Mouse (Mus musculus) cerebellum, adult 11 months (tissue): ENCODE data around the gene Plgrkt.
A peak's percentile ranks its signal among the peaks of the same experiment; 100 is the strongest.

Experiments
- DNase-seq: peaks from one replicate; pipeline ENCODE4 v3.0.0; 2022

Gene Plgrkt

DNA sequence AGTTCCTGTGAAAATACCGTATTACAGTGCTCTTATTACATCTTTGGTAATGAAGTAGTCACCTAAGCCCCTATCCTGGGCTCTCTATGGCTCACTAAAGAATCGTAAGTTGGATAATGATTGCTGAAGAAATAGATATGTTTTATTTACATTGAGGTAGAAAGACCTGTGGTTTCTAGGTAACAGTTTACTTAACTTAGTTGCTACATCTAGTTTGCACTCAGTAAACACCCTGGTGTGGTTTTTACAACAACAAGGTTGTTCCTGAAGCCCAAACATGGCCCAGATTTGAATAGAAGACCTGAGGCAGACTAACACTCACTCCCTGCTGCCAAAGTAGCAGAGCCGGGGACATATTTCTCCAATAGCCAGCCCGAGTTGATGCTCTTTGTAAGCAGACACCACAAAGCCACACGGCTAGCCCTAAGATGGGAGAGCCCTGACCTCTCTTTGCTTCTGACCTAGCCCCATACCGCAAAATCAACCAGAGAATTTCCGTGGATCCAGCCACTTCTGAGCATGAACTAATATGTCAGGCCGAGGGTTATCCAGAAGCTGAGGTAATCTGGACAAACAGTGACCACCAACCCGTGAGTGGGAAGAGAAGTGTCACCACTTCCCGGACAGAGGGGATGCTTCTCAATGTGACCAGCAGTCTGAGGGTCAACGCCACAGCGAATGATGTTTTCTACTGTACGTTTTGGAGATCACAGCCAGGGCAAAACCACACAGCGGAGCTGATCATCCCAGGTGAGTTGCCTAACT, 12.8 kb upstream of the Plgrkt start:
- DNase-seq, result no peak

DNA sequence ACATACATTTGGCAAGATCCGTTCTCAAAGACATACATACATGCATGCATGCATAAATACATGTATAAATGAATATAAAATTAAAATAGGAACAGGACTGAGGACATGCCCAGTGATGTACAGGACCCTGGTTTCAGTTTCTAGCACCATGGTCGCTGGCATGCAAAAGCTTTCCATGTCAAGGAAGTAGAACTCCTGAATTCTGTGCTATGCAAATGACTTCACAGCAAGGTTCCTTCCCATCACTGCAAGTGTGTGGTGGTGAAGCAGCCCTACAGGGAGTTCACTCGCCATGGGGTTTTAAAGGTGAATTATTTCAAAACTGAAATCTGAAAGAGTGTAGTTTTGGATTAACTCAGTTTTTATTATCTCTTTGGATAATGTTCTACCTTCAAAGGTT, 9.2 kb upstream of the Plgrkt start:
- DNase-seq, result no peak

DNA sequence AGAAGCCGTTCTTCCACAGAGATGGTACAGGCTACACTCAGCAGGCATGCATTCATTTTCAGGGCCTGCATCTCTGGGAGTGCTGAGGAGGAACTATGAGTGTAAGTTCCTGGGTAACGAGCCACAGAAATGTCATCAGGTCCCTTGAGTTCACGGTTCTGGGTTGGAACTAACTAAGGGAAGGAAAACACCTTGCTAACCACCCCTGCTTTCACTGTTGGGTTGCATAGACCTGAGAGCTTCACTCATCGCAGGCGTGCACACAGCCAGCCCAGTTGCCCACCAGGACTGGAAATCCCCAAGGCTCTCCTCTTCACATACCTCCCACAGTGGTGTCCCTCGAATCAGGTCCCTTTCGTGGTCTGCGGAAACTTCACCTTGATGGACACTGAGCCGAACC, 7.8 kb upstream of the Plgrkt start:
- no peak for DNase-seq

DNA sequence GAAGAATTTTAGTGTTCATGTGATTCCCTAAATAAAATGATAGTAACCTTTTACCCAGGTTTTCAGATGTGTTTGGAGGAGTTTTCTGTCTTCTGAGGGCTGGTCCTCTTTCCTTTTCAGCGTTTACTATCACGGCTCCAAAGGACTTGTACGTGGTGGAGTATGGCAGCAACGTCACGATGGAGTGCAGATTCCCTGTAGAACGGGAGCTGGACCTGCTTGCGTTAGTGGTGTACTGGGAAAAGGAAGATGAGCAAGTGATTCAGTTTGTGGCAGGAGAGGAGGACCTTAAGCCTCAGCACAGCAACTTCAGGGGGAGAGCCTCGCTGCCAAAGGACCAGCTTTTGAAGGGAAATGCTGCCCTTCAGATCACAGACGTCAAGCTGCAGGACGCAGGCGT, 6.2 kb upstream of the Plgrkt start:
- DNase-seq, result no peak

DNA sequence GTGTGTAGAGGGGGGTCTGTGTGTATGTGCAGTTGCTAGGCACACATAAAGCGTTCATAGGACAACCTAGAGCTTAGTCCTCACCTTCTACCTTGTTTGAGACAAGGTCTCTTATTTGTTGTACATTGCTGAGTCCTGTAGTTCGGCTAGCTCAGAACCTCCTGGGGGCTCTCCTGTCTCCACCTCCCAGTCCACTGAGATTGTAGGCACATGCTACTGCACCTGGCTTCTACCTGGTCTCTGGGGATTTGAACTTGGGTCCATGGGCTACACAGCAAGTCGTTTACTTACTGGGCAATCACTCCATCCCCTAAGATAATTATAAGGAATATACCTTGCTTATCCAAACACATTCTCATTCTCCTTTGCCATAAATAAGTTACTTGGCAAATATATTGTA, 5.4 kb upstream of the Plgrkt start:
- no peak for DNase-seq

DNA sequence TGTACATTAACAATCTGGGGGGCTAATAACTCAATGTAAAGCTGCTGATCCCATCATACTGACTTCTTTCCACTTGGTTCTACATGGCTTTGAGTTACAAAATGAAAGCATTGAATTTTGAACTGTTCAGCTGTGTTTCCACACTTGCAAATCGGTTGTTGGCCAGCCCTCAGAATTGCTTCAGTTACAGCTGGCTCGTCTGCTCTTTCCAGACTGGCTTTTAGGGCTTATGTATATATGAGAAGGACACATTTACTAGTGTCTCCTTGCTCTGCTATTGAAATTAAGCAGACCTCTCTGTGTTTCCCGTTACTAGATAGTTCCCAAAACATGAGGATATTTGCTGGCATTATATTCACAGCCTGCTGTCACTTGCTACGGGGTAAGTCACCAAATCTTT, 4.9 kb upstream of the Plgrkt start:
- DNase-seq, result no peak

DNA sequence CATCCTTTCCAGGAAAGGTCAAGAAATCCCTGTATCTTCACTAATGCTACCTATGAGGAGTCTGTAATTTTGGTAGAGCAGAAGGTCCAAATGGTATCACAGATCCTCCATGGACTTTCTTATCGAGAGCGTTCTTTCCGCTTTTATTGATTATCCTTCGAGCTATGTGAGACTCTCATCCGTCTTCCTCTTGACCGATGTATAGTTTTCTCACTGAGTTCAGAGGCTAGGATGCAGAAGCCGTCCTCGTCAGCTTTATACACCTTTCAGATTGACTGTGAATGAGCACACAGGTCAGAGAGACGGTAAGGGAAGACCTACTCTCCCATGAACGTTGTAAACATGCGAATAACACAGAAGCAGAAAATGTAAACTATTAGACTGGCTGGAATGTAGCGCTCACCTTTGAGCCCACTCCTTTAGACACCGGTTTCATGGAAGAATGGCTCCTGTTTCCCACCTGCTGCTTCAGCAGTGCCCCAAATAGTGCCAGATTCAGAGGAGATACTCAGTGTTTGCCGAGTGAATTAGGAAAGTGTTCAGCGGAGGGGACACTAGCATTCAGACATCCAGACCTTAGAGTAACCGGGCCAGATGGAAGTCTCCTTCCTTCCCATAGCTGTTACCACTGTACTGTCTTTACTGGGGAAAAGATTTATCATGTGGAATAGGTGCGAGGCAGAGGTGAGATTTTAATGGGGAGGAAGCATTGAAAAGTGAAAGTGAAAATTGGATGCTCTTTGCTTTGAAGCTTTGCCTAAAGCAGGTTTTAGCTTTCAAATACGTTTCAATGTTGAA, 4.3 kb upstream of the Plgrkt start:
- no peak for DNase-seq

DNA sequence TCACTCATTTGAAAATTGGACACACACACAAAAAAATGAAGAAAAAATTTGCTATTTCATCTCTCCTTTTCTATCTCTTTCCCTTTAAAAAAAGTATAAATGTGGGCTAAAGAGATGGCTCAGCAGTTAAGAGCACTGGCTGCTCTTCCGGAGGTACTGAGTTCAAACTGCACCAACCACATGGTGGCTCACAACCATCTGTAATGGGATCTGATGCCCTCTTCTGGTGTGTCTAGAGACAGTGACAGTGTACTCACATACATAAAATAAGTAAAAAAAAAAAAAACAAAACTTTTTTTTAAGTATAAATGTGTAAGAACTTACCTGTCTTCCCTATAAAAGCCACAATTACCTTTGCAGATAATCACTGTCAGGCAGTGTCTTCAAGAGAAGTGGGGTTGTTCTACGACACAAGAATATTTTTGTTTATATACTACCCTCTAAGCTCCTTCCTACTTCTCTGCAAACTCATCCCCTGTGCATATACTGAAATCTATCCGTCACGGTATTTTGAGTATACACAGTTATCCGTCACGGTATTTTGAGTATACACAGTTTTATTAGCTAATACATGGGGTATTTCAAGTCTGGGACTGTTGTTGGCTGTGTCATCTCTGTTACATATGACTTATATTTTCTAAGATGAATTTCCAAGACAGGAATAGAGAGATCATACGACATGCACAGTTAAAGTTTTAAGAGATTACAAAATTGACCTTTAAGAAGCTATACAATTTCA, 3.5 kb upstream of the Plgrkt start:
- no peak for DNase-seq

DNA sequence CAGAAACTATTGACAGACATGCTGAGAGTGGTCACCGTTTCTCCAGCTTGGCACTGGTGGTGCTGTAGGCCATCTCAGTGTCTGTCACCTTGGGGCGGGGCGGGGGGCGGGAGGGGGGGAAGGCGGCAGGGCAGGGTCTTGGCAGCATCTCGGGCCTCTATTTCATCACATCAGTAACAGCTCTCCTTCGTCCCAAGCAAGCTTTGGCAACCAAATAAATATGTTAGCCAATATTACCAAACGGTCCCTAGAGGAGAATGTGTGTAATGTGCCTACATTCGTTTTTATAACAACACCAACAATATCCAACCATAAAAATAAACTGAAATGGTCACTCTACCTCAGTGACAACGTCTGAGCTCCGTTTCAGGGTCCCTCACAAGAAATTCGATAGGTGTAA, 2.9 kb upstream of the Plgrkt start:
- DNase-seq, result no peak

DNA sequence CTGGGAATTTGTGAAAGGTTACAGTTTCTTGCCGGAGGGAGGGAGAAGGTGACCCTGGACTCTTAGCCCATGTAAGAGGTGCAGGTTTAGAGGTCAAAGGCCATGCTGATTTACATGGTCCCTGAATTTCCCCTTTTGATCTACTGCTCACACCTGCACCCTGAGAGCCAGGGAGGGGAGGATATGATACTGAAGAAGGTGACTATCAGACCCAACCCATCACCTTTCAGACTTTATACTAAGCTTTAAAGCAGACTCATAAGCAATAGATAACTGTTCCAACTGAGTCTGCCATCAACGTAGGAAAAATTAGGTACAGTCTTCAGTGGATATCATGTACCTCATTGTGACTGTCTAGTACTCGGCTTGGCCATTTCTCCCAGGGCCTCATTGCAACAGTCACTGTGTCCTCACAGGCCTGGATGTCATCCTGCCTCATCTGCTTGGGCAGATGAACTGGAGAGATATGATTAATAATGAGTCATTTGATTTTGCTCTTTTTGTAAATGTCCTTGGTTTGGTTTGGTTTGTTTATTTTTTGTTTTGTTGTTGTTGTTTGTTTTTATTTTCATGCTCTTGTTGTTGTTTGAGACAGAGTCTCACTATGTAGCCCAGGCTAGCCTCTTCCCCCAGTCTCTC, 1.6 kb upstream of the Plgrkt start:
- DNase-seq, result no peak

DNA sequence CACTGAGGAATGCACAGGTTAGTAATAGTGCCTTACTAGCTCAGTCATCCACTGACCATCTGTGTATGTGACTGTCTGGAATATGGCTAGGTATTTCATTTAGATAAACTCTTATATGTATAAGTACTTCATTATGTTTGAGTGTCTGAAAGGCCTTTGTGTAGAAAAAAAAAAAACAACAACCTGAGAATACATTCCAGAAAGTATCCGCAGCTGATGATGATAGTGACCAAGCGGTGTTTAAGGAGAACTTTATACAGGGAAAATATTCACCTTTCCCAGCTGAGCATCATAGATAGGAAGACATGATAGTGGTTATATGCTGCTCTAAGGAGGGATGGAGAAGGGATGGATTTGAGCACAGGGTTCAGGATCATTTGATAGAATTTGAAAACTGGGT, 851 bp upstream of the Plgrkt start:
- DNase-seq, result no peak

DNA sequence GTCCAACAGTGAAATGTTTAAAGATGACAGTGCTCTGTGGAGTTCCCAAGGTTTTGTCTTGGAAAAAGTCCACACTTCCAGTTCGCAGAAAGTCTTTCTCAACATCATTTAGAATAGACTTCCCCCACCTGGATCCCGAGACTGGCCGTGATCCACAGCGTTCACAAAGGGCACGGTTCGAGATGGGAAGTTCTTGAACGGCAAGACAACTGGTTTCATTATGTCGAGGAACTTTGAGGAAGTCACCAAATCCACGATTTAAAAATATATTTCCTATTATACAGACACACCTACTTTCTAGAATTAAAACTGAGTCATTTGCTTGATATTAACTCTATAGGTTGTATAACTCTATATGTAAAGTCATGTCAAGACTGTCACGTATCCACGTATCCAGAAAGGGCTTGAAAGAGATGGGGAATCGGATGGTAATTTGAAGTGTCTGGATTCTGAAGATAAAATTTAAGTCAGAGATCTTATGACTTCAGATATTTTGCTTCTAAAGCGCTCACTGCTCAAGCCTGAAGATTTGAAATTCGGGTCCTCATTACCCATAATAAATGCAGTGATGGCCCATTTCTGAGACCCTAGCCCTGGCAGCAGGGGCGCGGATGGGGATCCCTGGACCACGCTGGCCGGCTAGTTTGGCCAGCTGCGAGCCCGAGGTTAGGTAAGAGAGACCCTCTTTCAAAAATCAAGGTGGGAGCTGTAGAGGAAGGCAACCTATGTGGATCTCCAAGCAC, 793 bp downstream of the Plgrkt start:
- no peak for DNase-seq

DNA sequence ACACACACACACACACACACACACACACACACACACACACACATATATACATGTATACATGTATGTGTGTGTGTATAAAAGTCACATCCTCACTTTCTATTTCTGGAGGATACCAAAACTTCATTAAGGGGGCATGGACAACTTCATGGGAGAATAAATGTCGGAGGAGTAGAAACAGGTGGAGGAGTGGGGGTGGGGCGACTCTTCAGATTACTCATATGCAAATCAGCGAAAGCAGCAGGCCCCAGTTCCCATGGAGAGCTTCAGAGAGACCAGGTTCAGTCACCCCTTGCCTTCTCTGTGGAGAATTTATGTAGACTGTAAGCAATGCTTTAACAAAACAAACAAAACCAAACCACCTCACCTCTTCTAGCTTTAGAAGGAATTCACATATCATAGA, 2.1 kb downstream of the Plgrkt start:
- DNase-seq, result no peak

DNA sequence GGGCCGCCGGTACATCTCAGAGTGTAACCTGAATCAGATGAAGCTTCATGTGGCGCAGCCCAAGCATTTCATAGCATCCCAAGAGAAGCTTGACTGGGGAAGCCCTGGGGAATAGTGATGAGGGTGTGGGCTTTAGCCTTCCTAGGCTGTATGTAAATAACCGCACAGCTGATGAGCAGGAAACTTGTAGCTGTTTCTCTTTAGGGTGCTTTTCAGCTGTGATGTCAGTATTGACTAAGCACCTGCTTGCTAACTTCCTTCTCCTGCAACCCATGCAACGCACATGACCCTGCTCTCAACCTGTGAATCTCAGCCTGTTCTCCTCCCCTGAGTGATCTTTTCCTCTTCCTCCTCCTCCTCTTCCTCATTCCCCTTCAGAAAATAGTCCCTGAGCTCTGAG, 3.1 kb downstream of the Plgrkt start:
- no peak for DNase-seq

DNA sequence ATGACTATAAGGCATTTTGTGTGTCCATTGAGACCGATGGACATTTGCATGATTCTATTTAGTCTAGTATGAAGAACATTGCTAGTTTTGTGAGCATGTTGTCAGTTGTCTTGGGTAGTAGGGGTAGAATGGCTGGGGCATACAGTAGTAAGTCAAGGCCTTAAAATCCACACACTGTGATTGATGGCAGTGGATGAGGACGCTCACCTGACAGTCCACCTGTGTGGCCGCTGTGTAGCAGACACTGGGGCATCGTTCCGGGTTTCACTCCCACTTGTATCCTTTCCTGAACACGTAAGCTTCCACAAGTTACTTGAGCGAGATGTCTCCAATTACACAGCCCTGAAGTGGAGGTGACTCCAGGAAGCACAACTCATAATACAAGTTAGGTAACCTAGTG, 3.6 kb downstream of the Plgrkt start:
- no peak for DNase-seq

DNA sequence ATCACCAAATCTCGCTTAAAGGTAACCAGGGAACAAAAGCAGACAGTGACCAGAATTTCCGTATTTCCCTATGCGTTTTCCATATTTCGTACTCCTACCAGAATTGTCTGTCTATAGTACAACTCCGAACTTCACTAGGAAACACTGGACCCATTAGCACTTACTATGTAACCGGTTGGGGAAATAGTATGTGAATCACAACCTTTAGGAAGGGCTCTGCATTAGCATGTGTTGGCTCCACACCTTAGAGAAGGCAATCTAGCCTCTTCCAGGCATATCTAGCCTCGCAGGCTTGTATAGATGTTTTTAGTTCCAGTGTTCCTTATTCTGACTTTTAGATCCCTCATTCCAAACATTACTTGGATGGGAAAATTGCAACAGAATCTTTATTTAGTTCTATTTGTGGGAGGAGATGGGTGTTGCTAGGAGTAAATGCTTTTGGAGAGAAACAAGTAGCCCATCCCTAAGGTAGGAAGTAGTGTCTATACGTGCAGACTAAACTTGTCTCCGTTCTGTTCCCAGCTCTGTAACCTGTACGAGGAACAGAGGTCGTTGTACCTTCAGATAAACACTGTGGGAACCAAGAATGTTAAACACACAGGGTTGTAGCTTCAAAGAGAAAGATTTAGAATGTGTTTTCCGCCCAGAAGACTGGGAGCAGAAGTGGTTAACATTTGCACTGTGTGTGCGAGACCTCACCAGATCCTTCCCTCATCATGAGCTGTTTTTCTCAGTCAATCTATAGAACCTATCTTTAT, 4.8 kb downstream of the Plgrkt start:
- no peak for DNase-seq

DNA sequence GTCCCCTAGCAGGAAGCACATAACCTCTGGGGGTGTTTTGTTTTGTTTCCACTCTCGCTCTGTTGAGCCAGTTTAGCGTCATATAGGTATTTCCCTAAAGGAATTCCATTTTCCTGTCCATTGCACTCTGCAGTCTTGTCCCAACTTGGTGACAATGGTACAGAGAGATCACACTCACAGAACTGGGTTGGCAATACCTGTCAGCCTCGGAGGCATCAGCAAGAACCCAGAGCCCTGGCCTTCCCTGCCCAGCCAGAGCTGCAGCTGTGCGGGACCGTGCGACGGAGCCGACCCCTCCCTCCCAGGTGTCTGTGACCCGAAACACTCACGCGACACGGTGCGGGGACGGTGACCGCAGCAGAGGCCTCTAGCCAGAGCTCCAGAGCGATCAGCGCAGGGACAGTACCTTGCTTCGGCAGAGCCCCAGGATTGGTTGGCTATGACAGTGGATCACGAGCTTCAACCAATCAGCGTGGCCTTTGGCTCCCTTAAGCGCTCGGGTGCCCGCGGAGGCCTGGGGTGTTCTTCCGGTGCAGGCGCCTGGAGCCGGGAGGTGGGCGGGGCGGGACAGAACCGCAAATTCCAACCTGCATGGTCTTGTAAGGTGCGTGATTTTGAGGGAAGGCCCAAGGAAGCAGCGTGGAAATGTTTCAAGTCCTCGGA, 5.6 kb downstream of the Plgrkt start:
- peak; percentile 91 for DNase-seq

DNA sequence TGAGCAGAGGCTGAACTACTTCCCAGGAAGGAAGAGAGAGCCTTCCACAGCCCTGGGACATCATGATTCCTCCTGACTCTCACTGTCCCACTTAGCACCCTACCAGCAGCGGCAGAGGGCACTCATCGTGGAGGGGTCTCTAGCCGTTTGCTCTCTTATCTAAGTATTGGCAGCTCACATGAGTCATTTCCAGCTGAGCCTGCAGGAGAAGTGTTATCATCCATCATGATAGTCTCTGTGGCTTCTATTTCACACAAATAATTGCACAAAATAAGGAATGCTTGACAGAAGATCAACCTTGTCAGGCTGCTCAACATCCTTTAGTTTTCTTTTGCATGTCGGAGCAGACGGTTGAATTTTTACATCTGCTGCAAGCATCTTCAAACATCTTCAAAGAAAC, 6.9 kb downstream of the Plgrkt start:
- no peak for DNase-seq

DNA sequence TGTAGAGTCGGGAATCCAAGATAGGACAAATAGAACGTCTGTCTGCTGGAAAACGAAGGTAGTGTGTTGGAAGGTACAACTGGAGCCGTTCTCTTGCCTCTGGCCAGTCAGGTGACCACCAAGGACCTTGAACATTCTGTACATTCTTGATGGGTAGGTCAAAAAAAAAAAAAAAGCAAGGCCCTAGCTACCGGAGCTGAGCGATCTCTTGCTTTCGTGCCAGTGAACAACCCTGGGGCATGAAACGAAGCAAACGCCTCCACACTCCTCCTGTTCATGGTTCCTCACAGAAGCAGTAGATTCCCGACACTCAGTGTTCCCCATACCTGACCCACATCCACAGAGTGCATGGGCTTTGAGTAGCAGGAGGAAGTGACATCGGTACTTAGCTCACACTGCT, 10.9 kb downstream of the Plgrkt start:
- DNase-seq, result no peak

DNA sequence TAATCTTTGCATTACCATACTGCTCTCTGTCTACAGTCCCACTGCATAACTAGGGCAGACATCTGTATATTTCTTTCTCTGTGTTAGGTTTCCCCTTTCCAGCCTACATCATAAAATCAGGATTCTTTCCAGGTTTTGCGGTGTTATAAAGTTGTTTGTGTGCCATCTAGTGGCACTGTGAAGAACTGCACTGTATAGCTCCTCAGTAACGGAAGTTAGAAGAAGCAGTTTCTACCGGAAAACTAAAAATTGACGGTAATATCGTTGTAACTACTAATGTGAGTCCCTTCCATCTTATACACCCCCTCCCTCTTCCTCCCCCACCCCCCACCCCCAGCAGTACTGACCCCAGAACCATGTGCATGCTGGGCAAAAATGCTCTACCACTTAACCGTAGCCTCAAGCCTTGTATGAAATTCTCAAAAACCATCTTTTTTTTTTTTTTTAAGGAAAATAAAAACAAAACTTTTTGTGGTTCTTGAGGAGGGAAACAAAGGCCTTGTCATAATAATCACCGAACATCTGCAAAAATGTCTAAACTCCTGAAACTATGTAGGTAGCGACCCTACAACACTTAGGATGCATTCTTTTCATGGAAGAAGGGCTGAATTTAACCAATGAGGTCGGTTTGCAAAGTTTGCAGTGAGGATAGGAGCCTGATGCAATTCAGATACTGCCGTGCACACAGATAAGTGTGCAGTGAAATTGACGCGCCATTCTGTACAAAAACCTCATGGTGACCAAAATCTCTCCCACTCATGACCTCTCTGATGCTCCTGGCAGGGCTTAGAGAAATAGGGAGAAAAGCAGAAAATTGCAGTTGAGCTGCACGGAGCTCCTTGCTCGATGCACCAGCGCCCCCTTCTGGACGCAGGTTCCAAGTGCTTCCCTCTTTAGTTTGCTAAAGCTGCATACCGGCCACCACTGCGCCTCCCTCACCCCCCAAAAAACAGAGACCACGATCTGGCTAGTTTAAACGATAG, 12.0 kb downstream of the Plgrkt start:
- peak; percentile 77 for DNase-seq
